Mouse (Mus musculus) mouse trophoblast stem cell (cell line): ENCODE data around the gene Zfp704.

Experiments
- in situ Hi-C, 2 experiments: fragments of 300-500 bp; cut with MseI, MboI; formaldehyde crosslinking; loops; 2 replicates in 1 of 2; 3 replicates in 1 of 2; pipeline ENCODE4 v1.15.1; 2025

The Zfp704 gene

DNA sequence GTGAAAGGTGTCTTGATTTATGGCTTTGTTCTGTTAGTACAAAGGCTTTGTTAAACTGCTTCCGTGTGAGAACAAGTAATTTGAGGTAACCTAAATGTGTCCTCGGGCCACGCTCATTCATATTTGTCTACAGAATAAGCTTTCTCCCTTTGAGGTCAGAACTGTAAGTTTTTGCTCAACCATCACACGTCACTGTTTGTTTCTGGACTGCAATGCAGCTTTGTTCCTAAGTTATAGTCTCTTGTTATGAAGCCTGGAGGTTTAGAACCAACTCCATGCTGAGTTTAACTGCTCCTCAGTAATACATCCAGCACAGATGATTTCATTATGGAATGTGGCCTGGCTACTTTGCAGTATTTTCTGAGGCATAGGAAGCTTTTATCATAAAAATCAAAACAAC is 90.4 kb downstream of the Zfp704 start:
- in situ Hi-C loops, result no loop called here

GRCm38 (mm10) chr3:9518936-9519335 is 90.9 kb downstream of the Zfp704 start:
- in situ Hi-C loops, result no loop called here

DNA sequence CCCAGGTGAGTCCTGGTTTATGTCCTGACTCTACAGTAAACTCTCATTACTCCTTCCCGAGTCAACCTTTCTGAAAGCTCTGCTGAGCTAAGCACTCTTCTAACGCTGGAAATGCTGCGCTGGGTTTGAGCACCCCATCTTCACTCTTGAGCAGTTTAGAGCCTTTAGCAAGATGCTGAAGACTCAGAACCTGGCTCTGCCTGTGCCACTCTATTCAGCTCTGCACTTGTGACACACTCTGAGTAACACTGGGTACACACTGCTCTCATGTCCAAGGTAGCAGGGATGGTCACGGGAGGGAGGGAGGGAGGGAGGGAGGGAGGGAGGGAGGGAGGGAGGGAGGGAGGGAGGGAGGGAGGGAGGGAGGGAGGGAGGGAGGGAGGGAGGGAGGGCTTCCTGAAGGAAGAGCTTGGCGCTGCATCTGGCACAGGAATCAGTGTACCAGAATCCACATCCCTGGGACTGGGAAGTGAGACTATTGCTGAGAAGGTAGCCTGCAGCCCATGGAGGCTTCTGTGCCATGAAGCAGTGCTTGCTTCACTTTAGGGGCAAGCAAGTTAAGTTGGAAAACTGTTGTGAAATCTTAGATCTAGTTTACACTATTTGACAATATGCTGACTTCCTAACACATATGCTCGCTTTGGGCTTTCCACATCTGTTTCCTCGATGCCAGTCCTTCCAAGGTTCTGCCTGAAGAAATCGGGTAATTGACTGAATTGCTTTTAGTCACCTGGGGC is 93.6 kb downstream of the Zfp704 start:
- in situ Hi-C loops, result no loop called here

DNA sequence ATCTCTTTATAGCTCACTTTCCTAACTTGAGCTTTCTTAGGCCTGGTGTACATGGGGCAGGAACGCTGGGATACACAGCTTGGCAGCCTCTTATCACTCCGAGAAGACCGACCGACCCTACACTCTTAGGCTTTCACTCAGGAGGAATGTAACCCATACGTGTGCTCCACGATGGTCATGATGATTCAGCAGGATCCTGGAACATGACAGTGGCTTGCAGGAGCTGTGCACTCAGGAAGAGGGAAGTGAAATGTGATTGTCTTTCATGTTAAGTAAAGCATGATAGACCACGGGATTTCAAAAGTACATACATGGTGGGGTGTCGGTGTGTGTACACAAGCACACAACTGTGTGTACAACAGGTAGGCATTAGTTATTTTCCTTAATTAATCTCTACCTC is 94.4 kb downstream of the Zfp704 start:
- in situ Hi-C loops, result no loop called here

DNA sequence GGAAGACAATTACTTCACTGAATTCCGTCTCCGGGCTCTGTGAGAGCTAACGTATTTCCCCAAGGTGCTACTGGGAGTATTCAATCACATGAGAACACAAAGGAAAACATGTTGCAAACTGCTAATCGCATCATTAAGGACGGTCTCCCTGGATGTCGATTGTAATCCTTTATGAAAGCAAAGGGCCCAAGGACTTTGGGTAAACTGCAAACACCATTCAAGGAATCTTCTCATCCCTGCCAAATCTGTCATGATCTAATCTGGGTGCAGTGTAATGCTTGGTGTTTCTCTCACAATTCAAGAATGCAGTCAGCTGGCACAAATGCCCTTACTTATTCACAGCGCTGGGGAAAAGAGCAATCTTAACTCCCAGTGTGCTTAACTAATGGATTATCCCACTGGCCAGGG is 96.2 kb downstream of the Zfp704 start:
- in situ Hi-C loops, result no loop called here

GRCm38 (mm10) chr3:9512199-9512598 is 97.7 kb downstream of the Zfp704 start:
- in situ Hi-C loops, result no loop called here

DNA sequence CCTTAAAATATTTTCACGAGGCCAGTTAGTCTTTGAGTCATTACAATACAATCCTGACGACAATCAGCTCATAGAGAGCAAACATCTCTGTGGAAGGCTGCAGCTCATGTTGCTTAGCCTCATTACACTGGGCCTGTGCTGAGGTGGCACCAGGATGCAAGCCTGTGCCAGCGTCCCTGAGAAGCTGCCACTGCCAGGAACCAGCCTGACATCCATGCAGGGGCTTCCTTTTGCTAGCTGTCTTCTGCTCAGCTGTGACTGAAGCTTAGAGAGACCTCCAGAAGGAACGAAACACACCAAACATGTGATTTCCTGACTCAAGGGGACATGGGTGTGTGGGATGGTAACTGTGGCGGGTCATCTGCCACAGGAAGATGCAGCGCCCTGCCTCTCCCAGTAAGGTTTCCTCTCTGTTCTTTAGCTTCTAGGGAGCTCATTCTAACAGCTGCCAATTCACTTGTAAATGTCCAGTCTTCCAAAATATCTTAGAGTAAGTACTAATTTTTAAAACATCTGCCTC is 104.1 kb downstream of the Zfp704 start:
- in situ Hi-C loops, result no loop called here

DNA sequence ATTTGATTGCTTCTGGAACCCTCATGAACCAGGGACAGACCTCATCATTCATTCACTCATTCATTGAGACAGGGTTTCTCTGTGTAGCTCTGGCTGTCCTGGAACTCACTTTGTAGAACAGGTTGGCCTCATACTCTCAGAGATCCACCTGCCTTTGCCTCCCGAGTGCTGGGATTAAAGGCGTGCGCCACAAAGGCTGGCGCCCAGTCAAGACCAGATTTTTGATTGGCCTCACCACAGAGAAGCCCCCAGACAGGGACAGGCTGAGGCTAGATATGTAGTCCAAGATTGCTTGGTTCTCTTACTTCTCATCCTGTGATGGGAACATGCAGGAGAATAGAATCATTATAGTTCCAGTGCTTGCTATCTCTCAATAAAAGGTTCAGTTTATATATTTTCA is 105.5 kb downstream of the Zfp704 start:
- in situ Hi-C loops, result no loop called here

DNA sequence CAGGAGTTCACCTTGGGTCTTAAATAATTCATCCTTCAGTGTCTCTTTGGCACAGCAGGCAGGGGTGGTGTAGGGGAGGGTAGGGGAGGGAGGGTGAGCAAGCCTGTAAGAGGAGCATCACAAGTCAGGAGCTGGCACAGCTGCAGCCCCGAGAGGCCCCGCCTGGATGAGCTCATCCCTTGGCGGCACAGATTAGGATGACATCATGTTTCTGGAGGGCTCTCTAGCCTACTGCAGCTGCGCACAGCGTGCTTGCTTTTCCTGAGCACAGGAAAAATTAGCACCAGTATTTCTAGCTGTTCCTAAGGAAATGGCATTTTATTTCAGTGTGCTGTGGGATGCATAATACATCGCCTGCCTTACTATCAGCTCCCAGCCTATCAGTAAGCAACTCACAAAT is 109.2 kb downstream of the Zfp704 start:
- in situ Hi-C loops, result no loop called here

DNA sequence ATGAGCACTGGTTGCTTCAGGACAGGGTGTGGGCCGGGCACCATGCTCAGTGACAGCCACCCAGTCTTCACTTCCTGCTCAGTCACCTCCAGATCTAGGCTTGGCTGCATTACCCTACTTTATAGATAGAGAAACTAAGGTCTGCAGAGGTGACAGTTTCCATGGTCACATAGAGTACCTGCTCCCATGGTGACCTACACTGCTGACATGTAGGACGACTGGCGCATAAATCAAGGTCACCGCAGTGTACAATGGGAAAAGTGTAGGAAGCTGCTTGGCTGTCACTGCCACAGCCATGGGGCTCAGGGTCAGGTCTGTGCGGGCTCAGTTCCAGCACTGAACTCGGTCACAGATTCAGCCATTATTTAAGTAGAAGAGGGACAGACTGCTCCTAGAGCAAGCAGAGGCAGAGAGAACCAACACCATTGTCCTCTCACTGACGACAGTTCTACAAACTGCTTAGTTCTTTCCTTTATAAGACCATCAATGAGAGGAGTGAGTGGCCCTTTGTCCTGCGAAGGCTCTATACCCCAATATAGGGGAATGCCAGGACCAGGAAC is 109.8 kb downstream of the Zfp704 start:
- in situ Hi-C loops, result no loop called here

GRCm38 (mm10) chr3:9499489-9499888 is 110.4 kb downstream of the Zfp704 start:
- in situ Hi-C loops, result no loop called here

GRCm38 (mm10) chr3:9497260-9497659 is 112.6 kb downstream of the Zfp704 start:
- in situ Hi-C loops, result no loop called here

DNA sequence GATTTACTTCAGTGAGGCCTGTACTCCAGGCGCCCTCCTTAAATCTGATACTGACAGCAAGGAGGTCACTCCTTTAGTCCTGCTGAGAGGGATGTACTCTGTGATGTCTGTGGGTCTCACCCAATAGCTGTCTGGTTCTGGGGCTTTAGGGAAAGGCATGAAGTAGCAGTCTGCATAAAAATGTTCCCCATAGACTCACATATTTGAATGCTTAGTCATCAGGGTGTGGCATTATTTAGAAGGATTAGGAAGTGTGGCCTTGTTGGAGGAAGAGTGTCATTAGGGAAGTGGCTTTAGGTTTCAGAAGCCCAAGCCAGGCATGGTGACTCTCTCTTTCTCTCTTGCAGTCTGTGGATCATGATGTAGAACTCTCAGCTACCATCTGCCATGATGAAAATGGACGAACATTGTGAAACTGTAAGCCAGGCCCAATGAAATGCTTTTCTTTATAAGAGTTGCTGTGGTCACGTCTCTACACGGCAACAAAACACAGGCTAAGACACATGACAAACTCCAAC is 118.1 kb downstream of the Zfp704 start:
- in situ Hi-C loops, result no loop called here

DNA sequence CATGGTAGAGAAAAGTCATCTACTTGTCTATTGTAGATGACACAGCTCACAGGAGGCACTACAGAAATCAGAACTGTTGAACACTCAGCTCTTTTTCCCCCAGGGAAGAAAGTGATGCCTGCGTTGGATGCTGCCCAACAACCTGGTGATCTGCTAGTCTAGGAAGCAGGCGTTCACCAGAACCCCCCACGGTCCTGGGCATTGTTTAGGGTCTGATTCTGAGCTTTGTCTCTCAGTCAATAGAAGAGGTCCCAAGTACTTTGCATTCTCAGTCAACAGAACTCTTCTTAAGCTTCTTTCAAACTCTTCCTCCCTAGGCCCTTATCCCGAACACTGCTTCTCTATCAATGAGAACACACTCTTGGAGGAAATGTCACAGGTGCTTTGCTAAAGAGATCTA is 122.2 kb downstream of the Zfp704 start:
- in situ Hi-C loops, result no loop called here

GRCm38 (mm10) chr3:9485506-9485905 is 124.4 kb downstream of the Zfp704 start:
- in situ Hi-C loops, result no loop called here

GRCm38 (mm10) chr3:9481956-9482355 is 127.9 kb downstream of the Zfp704 start:
- in situ Hi-C loops, result no loop called here

DNA sequence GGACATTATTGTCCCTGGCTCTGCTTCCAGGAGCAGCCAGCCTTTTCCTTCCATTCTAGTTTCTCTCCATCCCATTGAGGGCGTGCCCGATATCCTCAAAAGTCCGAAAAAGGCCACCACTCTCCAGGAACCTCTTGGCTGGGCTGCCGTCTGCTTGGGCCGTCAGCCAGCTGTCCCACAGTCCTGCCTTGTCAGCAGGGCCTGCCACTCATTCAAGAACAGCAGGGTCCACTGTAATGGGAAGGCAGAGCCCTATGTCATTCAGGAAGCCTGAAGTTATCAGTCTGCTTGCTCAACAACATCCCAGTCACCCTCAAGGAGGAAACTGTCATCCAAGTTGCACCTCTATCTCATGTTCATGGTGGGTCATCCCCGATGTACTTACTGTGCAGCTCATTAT is 128.5 kb downstream of the Zfp704 start:
- in situ Hi-C loops, result no loop called here

GRCm38 (mm10) chr3:9480936-9481335 is 128.9 kb downstream of the Zfp704 start:
- in situ Hi-C loops, result no loop called here

DNA sequence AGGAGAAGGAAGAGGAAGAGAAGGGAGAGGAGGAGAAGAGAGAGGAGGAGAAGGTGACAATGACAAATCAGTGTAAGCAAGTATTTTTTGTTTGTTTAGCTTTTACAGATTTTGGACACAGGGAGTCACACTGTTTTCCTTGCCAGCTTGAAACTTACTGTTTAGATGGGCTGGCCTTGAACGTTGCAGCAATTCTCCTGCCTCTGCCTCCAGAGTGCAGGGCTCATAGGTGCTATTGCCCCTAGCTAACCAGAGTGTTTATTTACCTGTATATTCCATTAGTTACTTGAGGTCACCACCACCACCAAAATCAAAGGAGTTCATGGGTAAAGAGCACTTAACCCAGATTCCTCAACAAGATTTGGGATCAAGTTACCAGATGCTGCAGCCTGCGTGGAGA is 132.5 kb downstream of the Zfp704 start:
- in situ Hi-C loops, result no loop called here

DNA sequence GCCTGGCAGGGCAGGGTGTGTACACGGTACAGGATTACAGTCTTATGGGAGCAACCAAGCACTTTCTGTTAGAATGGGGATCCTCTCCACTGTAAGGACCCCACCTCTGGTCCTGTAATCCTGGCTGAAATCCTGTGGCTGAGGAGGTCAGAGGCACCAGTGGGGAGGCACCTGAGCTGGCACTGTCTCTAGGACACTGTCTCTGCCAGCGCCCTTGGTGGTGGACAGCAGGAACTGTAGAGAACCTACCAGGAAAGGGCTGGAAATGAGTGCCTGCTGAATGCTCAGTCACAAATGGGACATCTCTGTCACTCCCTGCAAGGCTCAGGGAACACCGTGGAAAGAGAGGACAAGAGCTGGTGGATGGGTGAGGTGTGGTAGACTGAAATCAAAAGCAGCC is 133.5 kb downstream of the Zfp704 start:
- in situ Hi-C loops, result no loop called here

GRCm38 (mm10) chr3:9475501-9475900 is 134.4 kb downstream of the Zfp704 start:
- in situ Hi-C loops, result no loop called here

DNA sequence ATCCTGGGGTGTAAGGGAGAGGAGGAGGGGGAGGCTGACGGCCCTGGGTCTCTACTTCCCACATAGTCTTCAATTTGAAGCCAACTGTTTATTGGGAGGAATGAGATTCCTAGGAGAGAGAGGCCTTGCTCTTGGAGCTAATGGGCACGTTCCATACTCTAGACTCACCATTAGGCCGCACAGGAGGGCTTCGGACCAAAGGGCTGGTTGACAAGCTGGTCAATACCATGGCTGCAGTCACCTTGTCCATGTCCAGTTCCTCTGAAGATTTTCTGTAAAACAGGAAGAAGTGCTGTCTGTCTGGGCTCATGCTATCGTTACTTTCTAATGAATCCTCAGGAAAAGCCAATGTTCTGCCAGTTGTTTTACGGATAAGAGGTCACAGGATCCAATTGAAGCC is 135.6 kb downstream of the Zfp704 start:
- in situ Hi-C loops, result no loop called here

GRCm38 (mm10) chr3:9466287-9466686 is 143.6 kb downstream of the Zfp704 start:
- in situ Hi-C loops, result no loop called here
